Mouse (Mus musculus): ENCODE measurements around the gene Ppm1h.

DNA sequence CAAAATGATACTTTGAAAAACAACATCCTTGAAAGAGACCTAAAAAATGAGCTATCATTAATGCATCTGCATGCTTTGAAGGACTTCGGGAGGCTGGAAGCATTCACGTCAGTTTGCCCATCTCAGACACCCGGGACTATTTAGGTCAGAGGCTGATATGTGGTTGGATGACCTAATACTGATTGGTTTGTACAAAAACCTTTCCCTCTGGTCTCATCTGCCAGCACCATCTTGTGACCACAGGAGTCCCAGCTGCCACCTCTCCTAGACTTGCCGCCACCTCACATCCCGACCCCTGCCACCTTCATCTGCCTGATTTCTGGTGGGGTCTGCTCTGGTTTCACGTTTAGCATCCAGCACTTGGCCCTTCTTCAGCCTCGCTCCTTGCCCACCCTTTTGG lies 71.3 kb downstream of the Ppm1h start:
- TF ChIP-seq MAX (IDR thresholded peaks at IDR 0.05; ENCODE audit: low read length) (no peak), POLR2A (IDR thresholded peaks at IDR 0.05; ENCODE audit: control insufficient read depth in 1 of 2, insufficient read depth in 1 of 2, low read depth in 1 of 2, low read length in 2 of 2, poor library complexity in 1 of 2) (no peak), ZC3H11A (IDR thresholded peaks at IDR 0.05; ENCODE audit: low read depth, low read length) (no peak), CTCF (IDR thresholded peaks at IDR 0.05 in 2 of 3, conservative IDR thresholded peaks at IDR 0.05 in 1 of 3; ENCODE audit: control insufficient read depth in 1 of 3, insufficient read depth in 1 of 3, low read depth in 2 of 3, low read length in 3 of 3, poor library complexity in 1 of 3, severe bottlenecking in 1 of 3) (no peak), ELF1 (IDR thresholded peaks at IDR 0.05; ENCODE audit: low read depth, low read length) (no peak), HCFC1 (IDR thresholded peaks at IDR 0.05; ENCODE audit: low read depth, low read length) (no peak), E2F4 (IDR thresholded peaks at IDR 0.05; ENCODE audit: borderline replicate concordance, low read depth, low read length) (no peak), KAT2A (conservative IDR thresholded peaks at IDR 0.05; ENCODE audit: low read depth, low read length) (no peak), GABPA (IDR thresholded peaks at IDR 0.05; ENCODE audit: low read depth, low read length) (no peak), JUND (IDR thresholded peaks at IDR 0.05; ENCODE audit: low read depth, low read length) (no peak), NELFE (IDR thresholded peaks at IDR 0.05; ENCODE audit: low read depth, low read length) (no peak), MYC (IDR thresholded peaks at IDR 0.05; ENCODE audit: low read depth, low read length) (no peak), NRF1 (IDR thresholded peaks at IDR 0.05; ENCODE audit: insufficient read depth, low read depth, low read length, poor library complexity, severe bottlenecking) (no peak)
